Mouse (Mus musculus) brain, embryonic 14.5 days (tissue): ENCODE results near the gene Nipa1.

ENCODE experiments used
- CTCF ChIP-seq: fragments of 200-500 bp; IDR thresholded peaks from 2 replicates; pipeline ENCODE4 v1.5.1; 2012; ENCODE audit warnings: inconsistent platforms, mild to moderate bottlenecking, moderate library complexity, borderline replicate concordance; ENCODE audit not compliant: insufficient read depth, insufficient read length; ENCODE audit errors: extremely low read depth
- POLR2A ChIP-seq: fragments of 200-500 bp; IDR thresholded peaks from 2 replicates; pipeline ENCODE4 v1.6.1; 2012; ENCODE audit warnings: mild to moderate bottlenecking, inconsistent platforms, borderline replicate concordance; ENCODE audit not compliant: poor library complexity, insufficient read depth, insufficient read length, severe bottlenecking; ENCODE audit errors: extremely low read depth

DNA sequence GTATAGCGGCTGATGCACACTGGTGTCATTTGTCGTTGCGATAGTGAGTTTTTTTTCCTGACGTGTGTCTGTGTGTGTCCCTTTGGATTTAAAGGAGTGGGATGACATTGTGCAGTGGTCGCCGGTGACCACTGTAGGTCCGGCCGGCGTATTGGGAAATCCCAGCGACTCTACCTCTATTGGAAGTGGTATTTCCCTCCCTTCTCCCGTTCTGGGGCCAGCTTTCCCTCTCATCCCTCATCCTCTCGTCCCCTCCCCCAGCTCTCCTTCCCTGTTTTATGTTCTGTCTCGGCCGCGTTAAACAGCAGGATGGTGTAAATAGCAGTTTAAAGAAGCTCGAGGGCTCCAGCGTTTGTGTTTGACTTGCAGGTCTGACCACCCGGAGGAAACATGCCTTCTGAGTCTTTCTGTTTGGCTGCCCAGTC, 30.7 kb upstream of the Nipa1 start:
- TF ChIP-seq CTCF = no peak
- no peak for TF ChIP-seq POLR2A
